ENCODE assay signal across 8 mouse cellular contexts in genomic region chr9:107366644-107367043, GRCm38 (mm10). TPM values are rescaled to one million over a fixed set of nuclear protein-coding genes. Genes with fewer than 3 reads are reported as not detected.
DNase-seq lines count a peak whose midpoint lies in the region; ATAC-seq and TF ChIP-seq lines count a peak whose summit lies in the region.

No protein-coding gene starts in this region.

- DNase-seq in cerebellum, adult 11-12 months: no peak
- peak; percentile 10 to 26 for DNase-seq in urinary bladder, adult 18-20 months (ENCODE audit: low spot score in 2 of 2)
- DNase-seq in urinary bladder, postnatal 4 days (ENCODE audit: low spot score in 2 of 2): no peak
- peak; percentile 80 for DNase-seq in embryo, embryonic 10 days (ENCODE audit: low spot score)
- peak; percentile 74 for DNase-seq in heart, postnatal 4 days
- DNase-seq in liver, adult 2 months (ENCODE audit: extremely low read depth, low read depth, low spot score): peak; percentile 18
- peak; percentile 52 to 62 for DNase-seq in right cerebral cortex, postnatal 10 days (ENCODE audit: low spot score in 2 of 2)

- WGBS in liver, adult 2 months: 0% methylated on average over 3 of the region's 3 CpGs

- no peaks in the 10 kb centered on the region for H3K27me3 ChIP-seq in liver, adult 2 months (ENCODE audit: control insufficient read depth, insufficient read depth, low read length)

- no peak for TF ChIP-seq POLR2A in liver, adult 2 months (IDR thresholded peaks at IDR 0.05; ENCODE audit: extremely low read depth, insufficient read depth, low read length)

- peak; percentile 66; the same call in 1 of the 2 replicates for TF ChIP-seq CTCF in liver, adult 2 months (IDR thresholded peaks at IDR 0.05; ENCODE audit: low read depth, low read length)

- no peak overlapping the region for H3K27ac ChIP-seq in liver, adult 2 months (replicated peaks; ENCODE audit: insufficient read depth, low read depth, low read length)

- peak; percentile 26; the same call in 1 of the 2 replicates for ATAC-seq in cerebellum, adult (ENCODE audit: insufficient number of reproducible peaks, low FRiP score, low TSS enrichment)

- no peak overlapping the region for H3K4me3 ChIP-seq in liver, adult 2 months (ENCODE audit: insufficient read depth, low read depth, low read length)

- H3K79me2 ChIP-seq in liver, adult 2 months (ENCODE audit: control insufficient read depth, insufficient read depth, low read length): no peaks in the 10 kb centered on the region

- H3K4me1 ChIP-seq in liver, adult 2 months (ENCODE audit: control insufficient read depth, insufficient read depth, low read length): no peaks in the 10 kb centered on the region

- no peak overlapping the region for H3K9ac ChIP-seq in liver, adult 2 months (ENCODE audit: low read depth, low read length)

- H3K36me3 ChIP-seq in liver, adult 2 months (ENCODE audit: control insufficient read depth, insufficient read depth, low read length): no peaks in the 10 kb centered on the region

RNA-seq across cellular contexts. Expression of gene 6430571L13Rik, which starts 26.2 kb away (rescaled TPM):
- total RNA-seq in heart, postnatal 4 days (2021): 1 to 10 TPM; 4.6 to 5.8 TPM
- total RNA-seq in liver, adult 2 months (2014; rRNA removed): 0.46 and 0.67 TPM in 2 replicates
- polyA plus RNA-seq in liver, adult 2 months (2012; rRNA removed): 1.2 and 1.6 TPM in 2 replicates

RNA-seq across cellular contexts. Expression of gene Hemk1, which starts 28.5 kb away (rescaled TPM):
- total RNA-seq in heart, postnatal 4 days (2021): 10 to 100 TPM; 13.0 to 15.0 TPM
- total RNA-seq in liver, adult 2 months (2014; rRNA removed): 14.4 and 18.4 TPM in 2 replicates
- 19.6 and 28.1 TPM in 2 replicates for polyA plus RNA-seq in liver, adult 2 months (2012; rRNA removed)

RNA-seq across cellular contexts. Expression of gene Cacna2d2, which starts 32.8 kb away (rescaled TPM):
- 10 to 100 TPM; 21.2 to 23.1 TPM for total RNA-seq in heart, postnatal 4 days (2021)
- total RNA-seq in liver, adult 2 months (2014; rRNA removed): not detected in 2 replicates
- not detected in 2 replicates for polyA plus RNA-seq in liver, adult 2 months (2012; rRNA removed)

Comparison
In these comparisons a context has a peak if more than half of its experiments do, and no peak if none do; other contexts are left out.
1. DNase-seq: peak in urinary bladder, adult 18-20 months (2 of 2), embryo, embryonic 10 days (single experiment), heart, postnatal 4 days (single experiment), liver, adult 2 months (single experiment) and right cerebral cortex, postnatal 10 days (2 of 2); none in cerebellum, adult 11-12 months (single experiment) and urinary bladder, postnatal 4 days (0 of 2).
2. RNA of gene Cacna2d2, which starts 32.8 kb away (total RNA-seq): 21.2 to 23.1 TPM in heart, postnatal 4 days; not detected in liver, adult 2 months; every median in the first group is over 10 times any median in the second.